Mouse (Mus musculus): ENCODE data around the gene Nnmt. TPM values are rescaled to one million over a fixed set of nuclear protein-coding genes. Genes with fewer than 3 reads are reported as not detected.

The Nnmt gene
- total RNA-seq (2014; fragmentation: Nextera tagmentation): not detected in 2 replicates
- total RNA-seq (2017): not detected in 2 replicates

GRCm38 (mm10) chr9:48604939-48605598 is at the start of gene Nnmt:
TSS of gene Nnmt (minus strand) at chr9:48605153.
- ATAC-seq (replicated peaks; ENCODE audit: poor library complexity, severe bottlenecking): no peak

GRCm38 (mm10) chr9:48654730-48655129 is 49.8 kb upstream of the Nnmt start:
- peak; percentile 50; the same call in 1 of the 2 replicates for ATAC-seq (replicated peaks; ENCODE audit: poor library complexity, severe bottlenecking)

- ATAC-seq (replicated peaks; ENCODE audit: poor library complexity, severe bottlenecking): no peak
Observed at GRCm38 (mm10) chr9:48653399-48654070, 48.6 kb upstream of the Nnmt start.

- no peak for ATAC-seq (replicated peaks; ENCODE audit: poor library complexity, severe bottlenecking)
Observed at GRCm38 (mm10) chr9:48652026-48652425, 47.1 kb upstream of the Nnmt start.

GRCm38 (mm10) chr9:48650846-48651245 is 45.9 kb upstream of the Nnmt start:
- no peak for ATAC-seq (replicated peaks; ENCODE audit: poor library complexity, severe bottlenecking)

- ATAC-seq (replicated peaks; ENCODE audit: poor library complexity, severe bottlenecking): no peak
Observed at GRCm38 (mm10) chr9:48649851-48650685, 45.1 kb upstream of the Nnmt start.

- peak; percentile 61 for ATAC-seq (replicated peaks; ENCODE audit: poor library complexity, severe bottlenecking)
Observed at GRCm38 (mm10) chr9:48649098-48649766, 44.3 kb upstream of the Nnmt start.

GRCm38 (mm10) chr9:48648285-48649097 is 43.5 kb upstream of the Nnmt start:
- no peak for ATAC-seq (replicated peaks; ENCODE audit: poor library complexity, severe bottlenecking)

- ATAC-seq (replicated peaks; ENCODE audit: poor library complexity, severe bottlenecking): no peak
Observed at GRCm38 (mm10) chr9:48647648-48648284, 42.8 kb upstream of the Nnmt start.

GRCm38 (mm10) chr9:48646781-48647647 is 42.1 kb upstream of the Nnmt start:
- no peak for ATAC-seq (replicated peaks; ENCODE audit: poor library complexity, severe bottlenecking)

GRCm38 (mm10) chr9:48646251-48646650 is 41.3 kb upstream of the Nnmt start:
- peak; percentile 77 for ATAC-seq (replicated peaks; ENCODE audit: poor library complexity, severe bottlenecking)

GRCm38 (mm10) chr9:48645648-48646126 is 40.7 kb upstream of the Nnmt start:
- ATAC-seq (replicated peaks; ENCODE audit: poor library complexity, severe bottlenecking): no peak

GRCm38 (mm10) chr9:48644926-48645647 is 40.1 kb upstream of the Nnmt start:
- peak; percentile 64 for ATAC-seq (replicated peaks; ENCODE audit: poor library complexity, severe bottlenecking)

- no peak for ATAC-seq (replicated peaks; ENCODE audit: poor library complexity, severe bottlenecking)
Observed at GRCm38 (mm10) chr9:48644376-48644775, 39.4 kb upstream of the Nnmt start.

- ATAC-seq (replicated peaks; ENCODE audit: poor library complexity, severe bottlenecking): no peak
Observed at GRCm38 (mm10) chr9:48641636-48642035, 36.7 kb upstream of the Nnmt start.

GRCm38 (mm10) chr9:48640881-48641280 is 35.9 kb upstream of the Nnmt start:
- ATAC-seq (replicated peaks; ENCODE audit: poor library complexity, severe bottlenecking): no peak

GRCm38 (mm10) chr9:48638176-48638803 is 33.3 kb upstream of the Nnmt start:
- ATAC-seq (replicated peaks; ENCODE audit: poor library complexity, severe bottlenecking): no peak
